In the genomic region with DNA sequence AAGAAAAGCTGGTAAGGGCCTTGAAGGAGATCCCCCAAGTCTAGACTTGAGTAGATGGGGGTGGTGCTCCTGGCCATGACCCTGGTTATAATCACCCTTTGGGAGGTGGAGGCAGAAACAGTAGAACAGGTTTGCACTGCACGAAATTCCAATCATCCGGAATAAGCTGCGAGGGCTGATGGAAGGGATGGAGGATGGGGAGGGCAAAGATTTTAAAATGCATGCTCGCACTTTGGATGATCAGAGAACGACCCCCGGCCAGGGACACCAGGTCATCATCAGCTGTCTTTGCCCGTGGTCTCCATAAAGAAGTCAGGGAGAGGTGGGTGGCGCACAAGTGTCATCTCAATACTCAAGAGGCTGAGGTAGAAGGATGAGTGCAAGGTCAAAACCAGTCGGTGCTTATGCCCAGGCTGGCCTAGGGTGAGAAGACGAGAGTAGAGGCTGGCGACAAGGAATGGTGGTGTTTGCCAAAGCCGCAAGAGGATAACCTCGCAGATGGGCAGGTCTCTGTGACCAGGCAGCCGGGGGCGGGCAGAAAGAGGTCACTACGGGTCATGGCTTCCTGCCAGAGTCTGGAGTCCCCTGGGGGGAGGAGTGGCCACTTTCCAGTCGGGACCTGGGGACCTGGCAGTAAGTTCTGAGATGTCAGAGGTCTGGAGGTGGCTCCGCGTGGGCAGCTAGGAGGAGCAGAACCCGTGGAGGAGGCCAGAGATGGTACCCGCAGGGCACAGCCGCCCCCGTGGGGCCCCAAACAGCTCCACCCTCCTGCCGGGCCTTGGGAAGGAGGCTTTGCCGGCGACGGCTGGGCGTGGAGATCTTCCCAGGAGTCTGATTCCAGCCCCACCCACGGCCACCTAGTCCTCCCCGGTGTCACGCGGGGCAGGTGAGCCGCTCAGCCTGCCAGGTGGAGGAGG, we compare ENCODE assay signal across 8 mouse cellular contexts. TPM values are rescaled to one million over a fixed set of nuclear protein-coding genes. Genes with fewer than 3 reads are reported as not detected.
A peak's percentile ranks its signal among the peaks of the same experiment; 100 is the strongest.
DNase-seq lines count a peak whose midpoint lies in the region; ATAC-seq and TF ChIP-seq lines count a peak whose summit lies in the region.

No protein-coding gene starts in this region.

- H3K9me3 ChIP-seq in embryonic facial prominence, embryonic 14.5 days (ENCODE audit: control insufficient read depth, low read length), result no peaks in the 10 kb centered on the region
- no peaks in the 10 kb centered on the region for H3K9me3 ChIP-seq in heart, embryonic 13.5 days
- no peaks in the 10 kb centered on the region for H3K9me3 ChIP-seq in kidney, postnatal 0 days (replicated peaks; ENCODE audit: low read length)

- WGBS in embryonic facial prominence, embryonic 14.5 days, result 4% methylated on average over 17 of the region's 33 CpGs
- 0% methylated on average over 33 of the region's 33 CpGs for WGBS in heart, embryonic 13.5 days
- under 1% methylated on average over 29 of the region's 33 CpGs for WGBS in kidney, postnatal 0 days

- H3K36me3 ChIP-seq in embryonic facial prominence, embryonic 14.5 days (ENCODE audit: control insufficient read depth, insufficient read depth, low read length), result peaks cover 20% of the 10 kb centered on the region
- H3K36me3 ChIP-seq in heart, embryonic 13.5 days, result peaks cover 22% of the 10 kb centered on the region
- peaks cover 10% of the 10 kb centered on the region for H3K36me3 ChIP-seq in kidney, postnatal 0 days (ENCODE audit: insufficient read depth, low read length)

- H3K9ac ChIP-seq in embryonic facial prominence, embryonic 14.5 days (ENCODE audit: low read depth, low read length), result peak overlapping the region; percentile 55
- H3K9ac ChIP-seq in heart, embryonic 13.5 days, result peak overlapping the region; percentile 78
- H3K9ac ChIP-seq in kidney, postnatal 0 days (ENCODE audit: low read depth, low read length), result peak overlapping the region; percentile 61

- TF ChIP-seq CTCF in kidney, postnatal 0 days (IDR thresholded peaks at IDR 0.05; ENCODE audit: low read depth), result 0 out of 2 replicates have a peak, but pooled peaks have one; percentile 9

- H3K27me3 ChIP-seq in embryonic facial prominence, embryonic 14.5 days (replicated peaks; ENCODE audit: control insufficient read depth, insufficient read depth, low read length), result no peaks in the 10 kb centered on the region
- H3K27me3 ChIP-seq in heart, embryonic 13.5 days (replicated peaks), result no peaks in the 10 kb centered on the region
- H3K27me3 ChIP-seq in kidney, postnatal 0 days (ENCODE audit: insufficient read depth, low read length), result no peaks in the 10 kb centered on the region

- no peak for ATAC-seq in embryonic facial prominence, embryonic 14.5 days (ENCODE audit: low read depth)
- peak; percentile 3; the same call in 1 of the 2 replicates for ATAC-seq in heart, embryonic 13.5 days (ENCODE audit: extremely low read depth, insufficient number of reproducible peaks, low FRiP score, low TSS enrichment)
- ATAC-seq in kidney, postnatal 0 days (replicated peaks; ENCODE audit: low FRiP score, low read depth), result peak; percentile 8

- peaks cover 58% of the 10 kb centered on the region for H3K4me1 ChIP-seq in embryonic facial prominence, embryonic 14.5 days (ENCODE audit: control insufficient read depth, insufficient read depth, low read length)
- H3K4me1 ChIP-seq in heart, embryonic 13.5 days, result peaks cover 92% of the 10 kb centered on the region
- H3K4me1 ChIP-seq in kidney, postnatal 0 days (replicated peaks; ENCODE audit: insufficient read depth, low read length), result peaks cover 74% of the 10 kb centered on the region

- H3K27ac ChIP-seq in embryonic facial prominence, embryonic 14.5 days (replicated peaks; ENCODE audit: low read depth, low read length), result peak overlapping the region; percentile 94
- H3K27ac ChIP-seq in heart, embryonic 13.5 days (replicated peaks), result peak overlapping the region; percentile 98
- H3K27ac ChIP-seq in kidney, postnatal 0 days, result peak overlapping the region; percentile 98

- peak overlapping the region; percentile 67 for H3K4me2 ChIP-seq in embryonic facial prominence, embryonic 14.5 days (ENCODE audit: low read depth, low read length)
- peak overlapping the region; percentile 71 for H3K4me2 ChIP-seq in heart, embryonic 13.5 days
- H3K4me2 ChIP-seq in kidney, postnatal 0 days (ENCODE audit: low read length), result peak overlapping the region; percentile 67

- H3K4me3 ChIP-seq in embryonic facial prominence, embryonic 14.5 days (ENCODE audit: low read depth, low read length), result peak overlapping the region; percentile 42
- peak overlapping the region; percentile 50 for H3K4me3 ChIP-seq in heart, embryonic 13.5 days
- peak overlapping the region; percentile 37 for H3K4me3 ChIP-seq in kidney, postnatal 0 days (replicated peaks; ENCODE audit: low read depth, low read length)

- peak; percentile 57 for DNase-seq in A20 (ENCODE audit: low read depth, low spot score)
- peak; percentile 94 to 98 for DNase-seq in adrenal gland, adult (ENCODE audit: inconsistent age in 2 of 2, low spot score in 1 of 2)
- peak; percentile 83 for DNase-seq in embryonic facial prominence, embryonic 14.5 days (ENCODE audit: low spot score)
- peak; percentile 91 for DNase-seq in kidney, postnatal 0 days (ENCODE audit: low spot score)
- DNase-seq in lung, postnatal 4 days, result peak; percentile 93 to 94
- peak; percentile 67 to 72 for DNase-seq in spleen, adult 18-20 months
- no peak for DNase-seq in layer of hippocampus, postnatal 36 days

RNA-seq across cellular contexts. Expression of a gene that starts 5.1 kb away (rescaled TPM):
- polyA plus RNA-seq in embryonic facial prominence, embryonic 14.5 days (2014; fragmentation: Nextera tagmentation; extraction: Ambion mirVana), result 59.7 and 88.3 TPM in 2 replicates
- 87.9 and 96.4 TPM in 2 replicates for polyA plus RNA-seq in heart, embryonic 13.5 days (2015; fragmentation: Nextera tagmentation; extraction: Ambion mirVana)
- polyA plus RNA-seq in kidney, postnatal 0 days (2015; fragmentation: Nextera tagmentation; extraction: Ambion mirVana), result 290 and 317 TPM in 2 replicates
- total RNA-seq in layer of hippocampus, postnatal 36 days (2021), result 10 to 100 TPM; 58.5 to 63.4 TPM

RNA-seq across cellular contexts. Expression of a gene that starts 12.0 kb away (rescaled TPM):
- polyA plus RNA-seq in embryonic facial prominence, embryonic 14.5 days (2014; fragmentation: Nextera tagmentation; extraction: Ambion mirVana), result 11.0 and 13.1 TPM in 2 replicates
- polyA plus RNA-seq in heart, embryonic 13.5 days (2015; fragmentation: Nextera tagmentation; extraction: Ambion mirVana), result 10.4 and 13.1 TPM in 2 replicates
- 9.3 and 11.0 TPM in 2 replicates for polyA plus RNA-seq in kidney, postnatal 0 days (2015; fragmentation: Nextera tagmentation; extraction: Ambion mirVana)
- total RNA-seq in layer of hippocampus, postnatal 36 days (2021), result 1 to 10 TPM; 6.4 to 6.9 TPM

RNA-seq across cellular contexts. Expression of a gene that starts 12.6 kb away (rescaled TPM):
- 34.2 and 37.0 TPM in 2 replicates for polyA plus RNA-seq in embryonic facial prominence, embryonic 14.5 days (2014; fragmentation: Nextera tagmentation; extraction: Ambion mirVana)
- polyA plus RNA-seq in heart, embryonic 13.5 days (2015; fragmentation: Nextera tagmentation; extraction: Ambion mirVana), result 15.6 and 15.7 TPM in 2 replicates
- polyA plus RNA-seq in kidney, postnatal 0 days (2015; fragmentation: Nextera tagmentation; extraction: Ambion mirVana), result 13.7 and 18.6 TPM in 2 replicates
- 10 to 100 TPM; 58.9 to 62.6 TPM for total RNA-seq in layer of hippocampus, postnatal 36 days (2021)

RNA-seq across cellular contexts. Expression of a gene that starts 18.6 kb away (rescaled TPM):
- 20.9 and 23.6 TPM in 2 replicates for polyA plus RNA-seq in embryonic facial prominence, embryonic 14.5 days (2014; fragmentation: Nextera tagmentation; extraction: Ambion mirVana)
- 8.5 and 10.6 TPM in 2 replicates for polyA plus RNA-seq in heart, embryonic 13.5 days (2015; fragmentation: Nextera tagmentation; extraction: Ambion mirVana)
- 10.2 and 10.5 TPM in 2 replicates for polyA plus RNA-seq in kidney, postnatal 0 days (2015; fragmentation: Nextera tagmentation; extraction: Ambion mirVana)
- total RNA-seq in layer of hippocampus, postnatal 36 days (2021), result 1 to 10 TPM; 9.0 to 9.6 TPM

RNA-seq across cellular contexts. Expression of a gene that starts 20.1 kb away (rescaled TPM):
- polyA plus RNA-seq in embryonic facial prominence, embryonic 14.5 days (2014; fragmentation: Nextera tagmentation; extraction: Ambion mirVana), result 7.3 and 9.0 TPM in 2 replicates
- 1.6 and 2.5 TPM in 2 replicates for polyA plus RNA-seq in heart, embryonic 13.5 days (2015; fragmentation: Nextera tagmentation; extraction: Ambion mirVana)
- 4.7 and 6.4 TPM in 2 replicates for polyA plus RNA-seq in kidney, postnatal 0 days (2015; fragmentation: Nextera tagmentation; extraction: Ambion mirVana)
- 100 to 1,000 TPM; 336 to 379 TPM for total RNA-seq in layer of hippocampus, postnatal 36 days (2021)

Comparison
In these comparisons a context has a peak if more than half of its experiments do, and no peak if none do; other contexts are left out.
1. DNase-seq: peak in A20 (single experiment), adrenal gland, adult (2 of 2), embryonic facial prominence, embryonic 14.5 days (single experiment), kidney, postnatal 0 days (single experiment), lung, postnatal 4 days (2 of 2) and spleen, adult 18-20 months (2 of 2); none in layer of hippocampus, postnatal 36 days (0 of 2).
2. Peak in every context shown above with its lines, with median percentiles within 50 percentile points of each other: H3K27ac ChIP-seq, H3K4me2 ChIP-seq, H3K4me3 ChIP-seq and H3K9ac ChIP-seq.